Mouse (Mus musculus) cerebellum, adult 8-10 months (tissue): ENCODE data around the gene Prdx6.

Source experiments
- DNase-seq: peaks from one replicate; pipeline ENCODE4 v3.0.0; 2022

The Prdx6 gene

GRCm38 (mm10) chr1:161250604-161251416 lies at the start of gene Prdx6:
Gene Prdx6, minus strand, starts transcription at chr1:161251219.
- peak; percentile 70 for DNase-seq

GRCm38 (mm10) chr1:161288256-161288655 lies 37.2 kb upstream of the Prdx6 start:
- no peak for DNase-seq

- peak; percentile 42 for DNase-seq
Observed at GRCm38 (mm10) chr1:161286726-161287310, 35.8 kb upstream of the Prdx6 start.

GRCm38 (mm10) chr1:161281054-161281688 lies 30.2 kb upstream of the Prdx6 start:
- no peak for DNase-seq

GRCm38 (mm10) chr1:161279244-161279908 lies 28.4 kb upstream of the Prdx6 start:
- no peak for DNase-seq

GRCm38 (mm10) chr1:161273486-161273885 lies 22.5 kb upstream of the Prdx6 start:
- no peak for DNase-seq

GRCm38 (mm10) chr1:161271461-161271810 lies 20.4 kb upstream of the Prdx6 start:
- no peak for DNase-seq

- no peak for DNase-seq
Observed at GRCm38 (mm10) chr1:161270776-161271460, 19.9 kb upstream of the Prdx6 start.

GRCm38 (mm10) chr1:161269346-161269745 lies 18.3 kb upstream of the Prdx6 start:
- no peak for DNase-seq

GRCm38 (mm10) chr1:161268884-161269283 lies 17.9 kb upstream of the Prdx6 start:
- DNase-seq, result no peak

- DNase-seq, result no peak
Observed at GRCm38 (mm10) chr1:161268116-161268515, 17.1 kb upstream of the Prdx6 start.

GRCm38 (mm10) chr1:161264961-161265360 lies 13.9 kb upstream of the Prdx6 start:
- no peak for DNase-seq

GRCm38 (mm10) chr1:161263584-161263983 lies 12.6 kb upstream of the Prdx6 start:
- DNase-seq, result no peak

- DNase-seq, result no peak
Observed at GRCm38 (mm10) chr1:161262542-161262941, 11.5 kb upstream of the Prdx6 start.

- no peak for DNase-seq
Observed at GRCm38 (mm10) chr1:161260761-161261160, 9.7 kb upstream of the Prdx6 start.

GRCm38 (mm10) chr1:161259142-161259541 lies 8.1 kb upstream of the Prdx6 start:
- no peak for DNase-seq

GRCm38 (mm10) chr1:161258331-161258730 lies 7.3 kb upstream of the Prdx6 start:
- DNase-seq, result no peak

- DNase-seq, result no peak
Observed at GRCm38 (mm10) chr1:161256918-161257317, 5.9 kb upstream of the Prdx6 start.

- DNase-seq, result no peak
Observed at GRCm38 (mm10) chr1:161254361-161254760, 3.3 kb upstream of the Prdx6 start.

GRCm38 (mm10) chr1:161252901-161253300 lies 1.9 kb upstream of the Prdx6 start:
- no peak for DNase-seq

GRCm38 (mm10) chr1:161252365-161252764 lies 1.3 kb upstream of the Prdx6 start:
- DNase-seq, result no peak

- no peak for DNase-seq
Observed at GRCm38 (mm10) chr1:161251417-161252265, 622 bp upstream of the Prdx6 start.
